Mouse (Mus musculus) lung, postnatal 10 days (tissue): ENCODE measurements around the gene Zfp775.

ENCODE experiments used
- DNase-seq: peaks from one replicate; pipeline ENCODE4 v3.0.0; 2021

The Zfp775 gene

GRCm38 (mm10) chr6:48601271-48602079 lies at the start of gene Zfp775:
TSS of gene Zfp775 (plus strand) at chr6:48602063.
- DNase-seq: peak; percentile 97

GRCm38 (mm10) chr6:48552918-48553317 lies 48.9 kb upstream of the Zfp775 start:
- peak; percentile 37 for DNase-seq

- no peak for DNase-seq
Measured at GRCm38 (mm10) chr6:48553819-48554218, 48.0 kb upstream of the Zfp775 start.

- DNase-seq: peak; percentile 100
Measured at GRCm38 (mm10) chr6:48554280-48555103, 47.4 kb upstream of the Zfp775 start, which contains the start of gene Lrrc61. TSS of gene Lrrc61 (plus strand) at chr6:48554796.

- peak; percentile 82 for DNase-seq
Measured at GRCm38 (mm10) chr6:48555104-48555890, 46.6 kb upstream of the Zfp775 start.

- no peak for DNase-seq
Measured at GRCm38 (mm10) chr6:48555956-48556355, 45.9 kb upstream of the Zfp775 start.

- no peak for DNase-seq
Measured at GRCm38 (mm10) chr6:48565693-48566310, 36.1 kb upstream of the Zfp775 start.

- peak; percentile 73 for DNase-seq
Measured at GRCm38 (mm10) chr6:48566312-48566711, 35.6 kb upstream of the Zfp775 start.

- DNase-seq: peak; percentile 68
Measured at GRCm38 (mm10) chr6:48568036-48568984, 33.6 kb upstream of the Zfp775 start.

GRCm38 (mm10) chr6:48569065-48569807 lies 32.6 kb upstream of the Zfp775 start:
- DNase-seq: no peak

- DNase-seq: no peak
Measured at GRCm38 (mm10) chr6:48572014-48572413, 29.8 kb upstream of the Zfp775 start.

- peak; percentile 86 for DNase-seq
Measured at GRCm38 (mm10) chr6:48572572-48573061, 29.2 kb upstream of the Zfp775 start, which contains the start of gene Rarres2. TSS of gene Rarres2 (minus strand) at chr6:48572789.

GRCm38 (mm10) chr6:48573280-48573679 lies 28.6 kb upstream of the Zfp775 start:
- peak; percentile 47 for DNase-seq

- no peak for DNase-seq
Measured at GRCm38 (mm10) chr6:48573981-48574380, 27.9 kb upstream of the Zfp775 start.

- DNase-seq: no peak
Measured at GRCm38 (mm10) chr6:48578736-48579135, 23.1 kb upstream of the Zfp775 start.

GRCm38 (mm10) chr6:48579215-48579648 lies 22.6 kb upstream of the Zfp775 start:
- DNase-seq: peak; percentile 73

GRCm38 (mm10) chr6:48581257-48581656 lies 20.6 kb upstream of the Zfp775 start:
- DNase-seq: no peak

- DNase-seq: peak; percentile 69
Measured at GRCm38 (mm10) chr6:48582037-48582436, 19.8 kb upstream of the Zfp775 start.

GRCm38 (mm10) chr6:48589194-48589750 lies 12.6 kb upstream of the Zfp775 start, which contains the start of gene Gm45021:
TSS of gene Gm45021 (plus strand) at chr6:48589610.
- DNase-seq: no peak
